Mouse (Mus musculus): ENCODE measurements around the gene Ap4m1. TPM values are rescaled to one million over a fixed set of nuclear protein-coding genes. Genes with fewer than 3 reads are reported as not detected.
"Not testable (repeated sequence)": the region's sequence is repeated elsewhere in the genome, so short reads cannot be mapped to it uniquely, and the experiment has no call there.

The Ap4m1 gene
- polyA plus RNA-seq, 2 experiments = 18.6 to 73.4 TPM

DNA sequence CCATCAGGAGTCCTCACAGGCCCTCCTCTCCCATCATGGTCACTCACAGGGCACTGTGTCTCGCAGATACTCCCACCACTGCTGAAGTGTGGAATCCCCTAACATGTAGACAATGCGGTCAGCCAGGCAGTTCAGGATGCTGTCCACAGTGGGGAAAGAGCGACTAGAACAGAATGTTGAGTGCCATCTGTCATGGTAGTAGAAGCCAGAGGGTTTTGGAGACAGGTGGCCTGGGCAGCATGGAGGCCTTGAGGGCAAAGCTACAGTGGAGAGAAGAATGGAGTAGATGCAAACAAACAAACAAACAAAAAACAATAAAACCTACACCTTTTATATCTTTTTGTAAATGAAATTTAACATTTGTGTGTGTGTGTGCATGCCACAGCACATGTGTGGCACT, 30.3 kb downstream of the Ap4m1 start:
- 78% methylated on average over 3 of the region's 3 CpGs for WGBS
- TF ChIP-seq POLR2A (IDR thresholded peaks at IDR 0.05; ENCODE audit: borderline replicate concordance, extremely low read depth, insufficient read depth, insufficient read length) = no peak

GRCm38 (mm10) chr5:138207253-138207652, 35.5 kb downstream of the Ap4m1 start:
- no peak for TF ChIP-seq POLR2A (IDR thresholded peaks at IDR 0.05; ENCODE audit: borderline replicate concordance, extremely low read depth, insufficient read depth, insufficient read length)

More for the DNA sequence above, 30.3 kb downstream of the Ap4m1 start:
- DNase-seq (ENCODE audit: low spot score) = no peak
- H3K36me3 ChIP-seq (ENCODE audit: control insufficient read depth, insufficient read depth, low read length) = no peaks in the 10 kb centered on the region
- H3K9ac ChIP-seq (ENCODE audit: low read depth, low read length, severe bottlenecking) = no peak overlapping the region
- H3K4me3 ChIP-seq (replicated peaks; ENCODE audit: low read length) = no peak overlapping the region
- no peak for ATAC-seq (ENCODE audit: low FRiP score, low read depth)
- H3K9me3 ChIP-seq (ENCODE audit: control insufficient read depth, low read length) = peaks cover 7% of the 10 kb centered on the region; the same call in 1 of the 2 replicates
- no peaks in the 10 kb centered on the region for H3K27me3 ChIP-seq (ENCODE audit: control insufficient read depth, insufficient read depth, low read length)
- H3K27ac ChIP-seq (replicated peaks; ENCODE audit: low read depth, low read length) = no peak overlapping the region
- H3K4me1 ChIP-seq (ENCODE audit: control insufficient read depth, insufficient read depth, low read length) = no peaks in the 10 kb centered on the region
- H3K4me2 ChIP-seq (replicated peaks; ENCODE audit: low read depth, low read length, severe bottlenecking) = no peak overlapping the region

GRCm38 (mm10) chr5:138207873-138208272, 36.1 kb downstream of the Ap4m1 start:
- no peaks in the 10 kb centered on the region for H3K27me3 ChIP-seq (ENCODE audit: control insufficient read depth, insufficient read depth, low read length)
- no peak overlapping the region for H3K27ac ChIP-seq (replicated peaks; ENCODE audit: low read depth, low read length)
- ATAC-seq (ENCODE audit: low FRiP score, low read depth) (no peak), DNase-seq (ENCODE audit: low spot score) (no peak)
- H3K4me2 ChIP-seq (replicated peaks; ENCODE audit: low read depth, low read length, severe bottlenecking) = no peak overlapping the region
- H3K9ac ChIP-seq (ENCODE audit: low read depth, low read length, severe bottlenecking) = no peak overlapping the region
- no peaks in the 10 kb centered on the region for H3K36me3 ChIP-seq (ENCODE audit: control insufficient read depth, insufficient read depth, low read length)
- 81% methylated on average over 4 of the region's 4 CpGs for WGBS
- H3K4me3 ChIP-seq (replicated peaks; ENCODE audit: low read length) = no peak overlapping the region
- H3K4me1 ChIP-seq (ENCODE audit: control insufficient read depth, insufficient read depth, low read length) = no peaks in the 10 kb centered on the region
- no peak for TF ChIP-seq POLR2A (IDR thresholded peaks at IDR 0.05; ENCODE audit: borderline replicate concordance, extremely low read depth, insufficient read depth, insufficient read length)
- peaks cover 7% of the 10 kb centered on the region; the same call in 1 of the 2 replicates for H3K9me3 ChIP-seq (ENCODE audit: control insufficient read depth, low read length)

More at GRCm38 (mm10) chr5:138207253-138207652, 35.5 kb downstream of the Ap4m1 start:
- no peaks in the 10 kb centered on the region for H3K4me1 ChIP-seq (ENCODE audit: control insufficient read depth, insufficient read depth, low read length)
- peaks cover 7% of the 10 kb centered on the region; the same call in 1 of the 2 replicates for H3K9me3 ChIP-seq (ENCODE audit: control insufficient read depth, low read length)
- no peak overlapping the region for H3K9ac ChIP-seq (ENCODE audit: low read depth, low read length, severe bottlenecking)
- no peak overlapping the region for H3K4me2 ChIP-seq (replicated peaks; ENCODE audit: low read depth, low read length, severe bottlenecking)
- no peak overlapping the region for H3K4me3 ChIP-seq (replicated peaks; ENCODE audit: low read length)
- H3K27ac ChIP-seq (replicated peaks; ENCODE audit: low read depth, low read length) = no peak overlapping the region
- ATAC-seq (ENCODE audit: low FRiP score, low read depth) (no peak), DNase-seq (ENCODE audit: low spot score) (no peak)
- H3K36me3 ChIP-seq (ENCODE audit: control insufficient read depth, insufficient read depth, low read length) = no peaks in the 10 kb centered on the region
- 84% methylated on average over 1 of the region's 1 CpGs for WGBS
- H3K27me3 ChIP-seq (ENCODE audit: control insufficient read depth, insufficient read depth, low read length) = no peaks in the 10 kb centered on the region

DNA sequence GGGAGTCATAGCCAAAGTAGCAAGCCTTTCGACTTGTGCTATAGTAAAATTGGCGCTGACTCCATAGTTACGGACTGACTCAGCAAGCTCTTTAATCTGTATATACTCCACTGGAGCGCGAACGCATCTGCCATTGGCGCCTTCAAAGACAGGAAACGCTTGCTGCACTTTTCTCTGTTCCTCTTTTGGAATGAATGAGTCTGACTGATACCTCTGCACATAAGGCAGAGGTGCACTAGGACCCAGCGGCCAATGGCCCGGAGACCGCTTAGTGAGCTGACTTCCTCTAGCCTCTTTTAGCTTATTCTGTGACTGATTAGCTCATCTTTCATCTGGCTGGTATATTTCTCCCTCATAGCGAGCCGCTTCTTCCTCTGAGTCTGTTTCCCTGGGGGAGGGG, 44.8 kb downstream of the Ap4m1 start:
- ATAC-seq (ENCODE audit: low FRiP score, low read depth); H3K9ac ChIP-seq (ENCODE audit: low read depth, low read length, severe bottlenecking); H3K36me3 ChIP-seq (ENCODE audit: control insufficient read depth, insufficient read depth, low read length); H3K4me1 ChIP-seq (ENCODE audit: control insufficient read depth, insufficient read depth, low read length); H3K27ac ChIP-seq (replicated peaks; ENCODE audit: low read depth, low read length); H3K4me2 ChIP-seq (replicated peaks; ENCODE audit: low read depth, low read length, severe bottlenecking); H3K9me3 ChIP-seq (ENCODE audit: control insufficient read depth, low read length); DNase-seq (ENCODE audit: low spot score); H3K27me3 ChIP-seq (ENCODE audit: control insufficient read depth, insufficient read depth, low read length); H3K4me3 ChIP-seq (replicated peaks; ENCODE audit: low read length): not testable (repeated sequence)
- 96% methylated on average over 13 of the region's 13 CpGs for WGBS

- ATAC-seq (ENCODE audit: low FRiP score, low read depth) (no peak), DNase-seq (ENCODE audit: low spot score) (no peak)
- WGBS = 74% methylated on average over 2 of the region's 2 CpGs
- no peak for TF ChIP-seq POLR2A (IDR thresholded peaks at IDR 0.05; ENCODE audit: borderline replicate concordance, extremely low read depth, insufficient read depth, insufficient read length)
- Histone ChIP-seq H3K4me1 (ENCODE audit: control insufficient read depth, insufficient read depth, low read length) (no peaks in the 10 kb centered on the region), H3K4me3 (replicated peaks; ENCODE audit: low read length) (no peak overlapping the region), H3K9ac (ENCODE audit: low read depth, low read length, severe bottlenecking) (no peak overlapping the region), H3K27ac (replicated peaks; ENCODE audit: low read depth, low read length) (no peak overlapping the region), H3K9me3 (ENCODE audit: control insufficient read depth, low read length) (no peaks in the 10 kb centered on the region), H3K4me2 (replicated peaks; ENCODE audit: low read depth, low read length, severe bottlenecking) (no peak overlapping the region), H3K27me3 (ENCODE audit: control insufficient read depth, insufficient read depth, low read length) (no peaks in the 10 kb centered on the region), H3K36me3 (ENCODE audit: control insufficient read depth, insufficient read depth, low read length) (no peaks in the 10 kb centered on the region)
These were observed 48.1 kb downstream of the Ap4m1 start for GRCm38 (mm10) chr5:138219864-138220263.

DNA sequence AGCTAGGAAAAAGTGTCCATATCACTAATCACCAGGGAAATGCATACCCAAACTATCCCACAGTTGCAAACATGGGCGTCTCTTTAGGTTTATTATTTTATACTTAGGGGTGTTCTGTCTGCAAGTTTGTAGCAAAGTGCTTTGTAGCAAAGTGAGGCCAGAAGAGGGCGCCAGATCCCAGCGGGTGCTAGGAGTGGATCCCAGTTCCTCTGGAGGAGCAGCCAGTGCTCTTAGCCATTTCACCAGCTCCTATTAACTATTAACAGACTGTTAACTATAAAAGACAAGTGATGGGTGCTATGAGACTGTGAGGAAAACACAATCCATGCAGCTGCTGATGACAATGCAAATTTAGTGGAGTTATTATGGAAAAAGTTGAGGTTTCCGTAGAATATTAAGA, 50.3 kb downstream of the Ap4m1 start:
- TF ChIP-seq POLR2A (IDR thresholded peaks at IDR 0.05; ENCODE audit: borderline replicate concordance, extremely low read depth, insufficient read depth, insufficient read length) = no peak
- no peak overlapping the region for H3K4me3 ChIP-seq (replicated peaks; ENCODE audit: low read length)
- H3K4me1 ChIP-seq (ENCODE audit: control insufficient read depth, insufficient read depth, low read length) = no peaks in the 10 kb centered on the region
- H3K4me2 ChIP-seq (replicated peaks; ENCODE audit: low read depth, low read length, severe bottlenecking) = no peak overlapping the region
- ATAC-seq (ENCODE audit: low FRiP score, low read depth) (no peak), DNase-seq (ENCODE audit: low spot score) (peak; percentile 74)
- H3K9me3 ChIP-seq (ENCODE audit: control insufficient read depth, low read length) = no peaks in the 10 kb centered on the region
- H3K9ac ChIP-seq (ENCODE audit: low read depth, low read length, severe bottlenecking) = no peak overlapping the region
- 25% methylated on average over 4 of the region's 4 CpGs for WGBS
- H3K36me3 ChIP-seq (ENCODE audit: control insufficient read depth, insufficient read depth, low read length) = no peaks in the 10 kb centered on the region
- no peaks in the 10 kb centered on the region for H3K27me3 ChIP-seq (ENCODE audit: control insufficient read depth, insufficient read depth, low read length)
- H3K27ac ChIP-seq (replicated peaks; ENCODE audit: low read depth, low read length) = no peak overlapping the region

Measured in limb, embryonic 14.5 days (tissue).